Mouse (Mus musculus) limb, embryonic 14.5 days (tissue): ENCODE measurements around the gene Slc25a22. TPM values are rescaled to one million over a fixed set of nuclear protein-coding genes. Genes with fewer than 3 reads are reported as not detected.
A peak's percentile ranks its signal among the peaks of the same experiment; 100 is the strongest.

Source experiments
- ATAC-seq: fragments of 200-750 bp; cut with Nextera tagmentation; 2 replicates; pipeline ENCODE4 v1.8.0; 2017; ENCODE audit warnings: low read depth, moderate number of reproducible peaks, moderate TSS enrichment; ENCODE audit not compliant: low FRiP score
- DNase-seq: peaks from one replicate; pipeline ENCODE4 v3.0.0-alpha.2; 2015; ENCODE audit warnings: low spot score
- H3K27ac ChIP-seq: fragments of 300-500 bp; sonication (generic); replicated peaks from 2 replicates; pipeline ENCODE4 v1.5.1; 2014; ENCODE audit warnings: low read depth, mild to moderate bottlenecking, low read length, moderate library complexity, mixed read lengths
- H3K27me3 ChIP-seq: fragments of 300-500 bp; sonication (generic); 2 replicates; pipeline ENCODE4 v1.6.1; 2014; ENCODE audit warnings: low read length, mixed read lengths; ENCODE audit not compliant: control insufficient read depth, insufficient read depth
- H3K36me3 ChIP-seq: fragments of 300-500 bp; sonication (generic); 2 replicates; pipeline ENCODE4 v1.6.1; 2014; ENCODE audit warnings: mild to moderate bottlenecking, low read length, moderate library complexity, mixed read lengths; ENCODE audit not compliant: control insufficient read depth, insufficient read depth
- H3K4me1 ChIP-seq: fragments of 300-500 bp; sonication (generic); 2 replicates; pipeline ENCODE4 v1.6.1; 2014; ENCODE audit warnings: antibody characterized with exemption, low read length, mixed read lengths; ENCODE audit not compliant: control insufficient read depth, insufficient read depth
- H3K4me2 ChIP-seq: fragments of 300-500 bp; sonication (generic); replicated peaks from 2 replicates; pipeline ENCODE4 v1.6.1; 2014; ENCODE audit warnings: low read depth, mild to moderate bottlenecking, low read length, moderate library complexity; ENCODE audit not compliant: severe bottlenecking
- H3K4me3 ChIP-seq: fragments of 300-500 bp; sonication (generic); replicated peaks from 2 replicates; pipeline ENCODE4 v1.5.1; 2014; ENCODE audit warnings: low read length
- H3K9ac ChIP-seq: fragments of 300-500 bp; sonication (generic); 2 replicates; pipeline ENCODE4 v1.6.1; 2014; ENCODE audit warnings: mild to moderate bottlenecking, low read depth, low read length, moderate library complexity; ENCODE audit not compliant: severe bottlenecking
- H3K9me3 ChIP-seq: fragments of 300-500 bp; sonication (generic); 2 replicates; pipeline ENCODE4 v1.6.1; 2016; ENCODE audit warnings: low read length; ENCODE audit not compliant: control insufficient read depth
- POLR2A ChIP-seq: fragments of 200-500 bp; IDR thresholded peaks from 2 replicates; pipeline ENCODE4 v1.8.0; 2012; ENCODE audit warnings: inconsistent platforms, mild to moderate bottlenecking, moderate library complexity, borderline replicate concordance; ENCODE audit not compliant: insufficient read depth, insufficient read length; ENCODE audit errors: extremely low read depth
- WGBS: fragments of 180-500 bp; shearing (Covaris S2); extraction: QIAGEN DNeasy Blood & Tissue Kit; methylation state at CpG from one replicate; pipeline ENCODE4 v1.1.7; 2014; 5-methylcytosine and 5-hydroxymethylcytosine counted together
- polyA plus RNA-seq, 2 experiments: library from polyadenylated mRNA; depleted of rRNA in 1 of 2; stranded (reverse) in 1 of 2; unstranded in 1 of 2; fragments of >200 nt; fragmentation: Nextera tagmentation in 1 of 2; extraction: Ambion mirVana in 1 of 2; gene quantifications; 2 replicates each; pipeline versions ENCODE4 v1.2.1 to v1.2.3; 2012 to 2014

Gene Slc25a22
- polyA plus RNA-seq (2012; rRNA removed) (75.1 and 104 TPM in 2 replicates), polyA plus RNA-seq (2014; fragmentation: Nextera tagmentation; extraction: Ambion mirVana) (22.8 and 32.2 TPM in 2 replicates)

GRCm38 (mm10) chr7:141437178-141438120 lies at the start of gene Slc25a22:
TSS of gene Slc25a22 (minus strand) at chr7:141437892.
- DNase-seq = peak; percentile 78
- Histone ChIP-seq H3K36me3 (peaks cover 38% of the 10 kb centered on the region), H3K4me2 (peak within 1 kb of the TSS; percentile 91), H3K9ac (peak within 1 kb of the TSS; percentile 71), H3K4me3 (peak within 1 kb of the TSS; percentile 63), H3K27ac (0 out of 2 replicates have a peak within 1 kb of the TSS, but pooled peaks have one; percentile 26), H3K27me3 (no peaks in the 10 kb centered on the region), H3K4me1 (peaks cover 28% of the 10 kb centered on the region), H3K9me3 (no peaks in the 10 kb centered on the region)
- peak; percentile 91 for ATAC-seq
- 5% methylated on average over 51 of the region's 53 CpGs for WGBS
- peak; percentile 79; the same call in 1 of the 2 replicates for TF ChIP-seq POLR2A

DNA sequence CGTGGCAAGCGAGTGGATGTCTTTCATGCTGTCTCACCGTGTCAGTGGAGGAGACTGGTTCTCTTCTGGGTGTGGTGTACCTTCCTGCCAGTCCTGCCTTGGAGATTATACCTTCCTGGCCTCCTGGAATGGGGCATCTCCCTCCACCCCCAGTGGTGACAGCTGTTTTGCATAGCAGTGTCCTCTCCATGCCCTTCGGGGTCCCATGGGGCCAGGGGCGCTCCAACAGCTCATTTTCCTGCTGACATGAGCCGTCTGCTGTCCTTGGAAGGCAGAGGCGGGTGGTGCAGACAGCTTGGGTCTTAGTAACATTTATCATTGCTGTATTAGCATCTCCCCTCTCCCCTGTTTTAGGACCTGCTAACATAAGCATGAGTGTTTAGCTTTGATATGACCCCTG lies 49.4 kb upstream of the Slc25a22 start:
- Histone ChIP-seq H3K4me1 (peaks cover 7% of the 10 kb centered on the region), H3K27ac (no peak overlapping the region), H3K4me2 (no peak overlapping the region), H3K9ac (no peak overlapping the region), H3K27me3 (peaks cover 7% of the 10 kb centered on the region; the same call in 1 of the 2 replicates), H3K9me3 (no peaks in the 10 kb centered on the region), H3K36me3 (peaks cover 13% of the 10 kb centered on the region), H3K4me3 (no peak overlapping the region)
- WGBS = 71% methylated on average over 7 of the region's 7 CpGs
- ATAC-seq = no peak
- TF ChIP-seq POLR2A = no peak
- DNase-seq = no peak

GRCm38 (mm10) chr7:141486239-141486638 lies 48.5 kb upstream of the Slc25a22 start:
- ATAC-seq = no peak
- Histone ChIP-seq H3K4me1 (peaks cover 15% of the 10 kb centered on the region), H3K9ac (no peak overlapping the region), H3K4me3 (no peak overlapping the region), H3K9me3 (no peaks in the 10 kb centered on the region), H3K36me3 (peaks cover 4% of the 10 kb centered on the region), H3K27ac (no peak overlapping the region), H3K27me3 (peaks cover 7% of the 10 kb centered on the region; the same call in 1 of the 2 replicates), H3K4me2 (no peak overlapping the region)
- DNase-seq = no peak
- no peak for TF ChIP-seq POLR2A
- WGBS = 78% methylated on average over 1 of the region's 1 CpGs

GRCm38 (mm10) chr7:141485606-141486005 lies 47.9 kb upstream of the Slc25a22 start:
- no peaks in the 10 kb centered on the region for H3K9me3 ChIP-seq
- DNase-seq (no peak), ATAC-seq (no peak)
- no peak overlapping the region for H3K4me2 ChIP-seq
- no peak for TF ChIP-seq POLR2A
- H3K27me3 ChIP-seq = peaks cover 7% of the 10 kb centered on the region; the same call in 1 of the 2 replicates
- H3K4me1 ChIP-seq = peaks cover 20% of the 10 kb centered on the region
- WGBS = 73% methylated on average over 2 of the region's 2 CpGs
- H3K27ac ChIP-seq = no peak overlapping the region
- no peak overlapping the region for H3K4me3 ChIP-seq
- H3K9ac ChIP-seq = no peak overlapping the region
- H3K36me3 ChIP-seq = peaks cover 1% of the 10 kb centered on the region; the same call in 1 of the 2 replicates

GRCm38 (mm10) chr7:141485186-141485585 lies 47.5 kb upstream of the Slc25a22 start:
- Histone ChIP-seq H3K4me3 (no peak overlapping the region), H3K9ac (no peak overlapping the region), H3K27ac (no peak overlapping the region), H3K36me3 (no peaks in the 10 kb centered on the region), H3K4me2 (no peak overlapping the region), H3K4me1 (peaks cover 20% of the 10 kb centered on the region), H3K9me3 (no peaks in the 10 kb centered on the region), H3K27me3 (peaks cover 7% of the 10 kb centered on the region; the same call in 1 of the 2 replicates)
- 49% methylated on average over 2 of the region's 2 CpGs for WGBS
- DNase-seq = no peak
- TF ChIP-seq POLR2A = no peak
- ATAC-seq = no peak
